Mouse (Mus musculus) heart, adult 11 months (tissue): ENCODE measurements at regions not wholly inside any gene's neighbourhood (a gene's known extent, or its start where the extent isn't known, plus 50 kb on each side); places are given as distances from the start of the nearest gene placed in this dataset.
"Not testable (repeated sequence)": the region's sequence is repeated elsewhere in the genome, so short reads cannot be mapped to it uniquely, and the experiment has no call there.

Source experiments
- DNase-seq: peaks from one replicate; pipeline ENCODE4 v3.0.0; 2022

- no peak for DNase-seq
Measured at GRCm38 (mm10) chr2:108764703-108765102, 515.8 kb upstream of the Kif18a start.

- no peak for DNase-seq
Measured at GRCm38 (mm10) chr2:108766461-108766860, 514.1 kb upstream of the Kif18a start.

GRCm38 (mm10) chr2:108770383-108770782 is 510.2 kb upstream of the Kif18a start:
- DNase-seq, result no peak

GRCm38 (mm10) chr2:108783457-108783856 is 497.1 kb upstream of the Kif18a start:
- no peak for DNase-seq

- no peak for DNase-seq
Measured at GRCm38 (mm10) chr2:108785161-108785957, 495.2 kb upstream of the Kif18a start.

GRCm38 (mm10) chr2:108789166-108789565 is 491.4 kb upstream of the Kif18a start:
- no peak for DNase-seq

- no peak for DNase-seq
Measured at GRCm38 (mm10) chr2:108795145-108795544, 485.4 kb upstream of the Kif18a start.

- peak; percentile 33 for DNase-seq
Measured at GRCm38 (mm10) chr2:108796816-108797581, 483.5 kb upstream of the Kif18a start.

- no peak for DNase-seq
Measured at GRCm38 (mm10) chr2:108812367-108812766, 468.2 kb upstream of the Kif18a start.

GRCm38 (mm10) chr2:108813040-108813566 is 467.4 kb upstream of the Kif18a start:
- DNase-seq, result peak; percentile 36

GRCm38 (mm10) chr2:108816579-108816978 is 464.0 kb upstream of the Kif18a start:
- peak; percentile 39 for DNase-seq

- no peak for DNase-seq
Measured at GRCm38 (mm10) chr2:108824025-108824424, 456.5 kb upstream of the Kif18a start.

GRCm38 (mm10) chr2:108825981-108826380 is 454.6 kb upstream of the Kif18a start:
- no peak for DNase-seq

GRCm38 (mm10) chr2:108827106-108827838 is 453.3 kb upstream of the Kif18a start:
- no peak for DNase-seq

- no peak for DNase-seq
Measured at GRCm38 (mm10) chr2:108827974-108828700, 452.4 kb upstream of the Kif18a start.

GRCm38 (mm10) chr2:108843855-108844254 is 436.7 kb upstream of the Kif18a start:
- not testable (repeated sequence) for DNase-seq

- DNase-seq, result no peak
Measured at GRCm38 (mm10) chr2:108848051-108848450, 432.5 kb upstream of the Kif18a start.

- no peak for DNase-seq
Measured at GRCm38 (mm10) chr2:108854399-108854798, 426.1 kb upstream of the Kif18a start.

- no peak for DNase-seq
Measured at GRCm38 (mm10) chr2:108877141-108877540, 403.4 kb upstream of the Kif18a start.

- DNase-seq, result no peak
Measured at GRCm38 (mm10) chr2:108877676-108878075, 402.9 kb upstream of the Kif18a start.

GRCm38 (mm10) chr2:108904121-108904733 is 376.3 kb upstream of the Kif18a start:
- DNase-seq, result no peak

- no peak for DNase-seq
Measured at GRCm38 (mm10) chr2:108913555-108913954, 367.0 kb upstream of the Kif18a start.
